Mouse (Mus musculus) myocyte (in vitro differentiated cells): ENCODE measurements around the gene Tlr12. TPM values are rescaled to one million over a fixed set of nuclear protein-coding genes. Genes with fewer than 3 reads are reported as not detected.

Source experiments
- H3K27me3 ChIP-seq: one replicate; pipeline ENCODE4 v1.6.1; 2011; ENCODE audit not compliant: control insufficient read depth, insufficient read depth, insufficient read length
- H3K36me3 ChIP-seq: one replicate; pipeline ENCODE4 v1.6.1; 2011; ENCODE audit not compliant: control insufficient read depth, insufficient read depth
- H3K4me2 ChIP-seq: one replicate; pipeline ENCODE4 v1.6.1; 2011; ENCODE audit warnings: low read depth, control low read depth
- H3K4me3 ChIP-seq: one replicate; pipeline ENCODE4 v1.5.1; 2011; ENCODE audit warnings: mild to moderate bottlenecking, control low read depth, moderate library complexity
- H3K79me2 ChIP-seq: one replicate; pipeline ENCODE4 v1.6.1; 2011; ENCODE audit not compliant: control insufficient read depth, insufficient read depth
- H3ac ChIP-seq: one replicate; pipeline ENCODE4 v1.6.1; 2011; ENCODE audit not compliant: control insufficient read depth, insufficient read length
- CEBPB ChIP-seq: IDR thresholded peaks from 2 replicates; pipeline ENCODE4 v1.6.1; 2011; ENCODE audit warnings: mild to moderate bottlenecking, moderate library complexity; ENCODE audit not compliant: poor library complexity, insufficient read depth, severe bottlenecking
- E2F4 ChIP-seq: IDR thresholded peaks from one replicate; pipeline ENCODE4 v1.6.1; 2011; ENCODE audit warnings: mild to moderate bottlenecking, control low read depth, moderate library complexity; ENCODE audit not compliant: insufficient read depth
- MAX ChIP-seq: IDR thresholded peaks from one replicate; pipeline ENCODE4 v1.6.1; 2011; ENCODE audit warnings: low read depth, mild to moderate bottlenecking, control low read depth
- MYOD1 ChIP-seq, 3 experiments: IDR thresholded peaks; one replicate each; pipeline ENCODE4 v1.6.1; 2011; ENCODE audit warnings: control low read depth in 2 of 3, low read depth in 2 of 3, mild to moderate bottlenecking in 2 of 3, moderate library complexity in 1 of 3; ENCODE audit not compliant: insufficient read length in 2 of 3, control insufficient read depth in 1 of 3
- MYOG ChIP-seq, 3 experiments: IDR thresholded peaks; one replicate each; pipeline ENCODE4 v1.6.1; 2011; ENCODE audit warnings: control low read depth in 2 of 3, low read depth in 2 of 3, mild to moderate bottlenecking in 2 of 3; ENCODE audit not compliant: insufficient read length in 2 of 3, control insufficient read depth in 1 of 3, insufficient read depth in 1 of 3
- POLR2A ChIP-seq: IDR thresholded peaks from one replicate; pipeline ENCODE4 v1.6.1; 2011; ENCODE audit warnings: low read depth, mild to moderate bottlenecking, control low read depth, moderate library complexity; ENCODE audit not compliant: insufficient read length
- POLR2AphosphoS2 ChIP-seq: IDR thresholded peaks from one replicate; pipeline ENCODE4 v1.6.1; 2011; ENCODE audit warnings: low read depth, control low read depth; ENCODE audit not compliant: insufficient read length
- REST ChIP-seq: IDR thresholded peaks from one replicate; pipeline ENCODE4 v1.6.1; 2011; ENCODE audit warnings: mild to moderate bottlenecking, control low read depth, moderate library complexity; ENCODE audit not compliant: insufficient read depth, insufficient read length
- SRF ChIP-seq: IDR thresholded peaks from one replicate; pipeline ENCODE4 v1.6.1; 2011; ENCODE audit warnings: low read depth; ENCODE audit not compliant: control insufficient read depth, insufficient read length
- TCF12 ChIP-seq: IDR thresholded peaks from one replicate; pipeline ENCODE4 v1.6.1; 2011; ENCODE audit warnings: mild to moderate bottlenecking, control low read depth; ENCODE audit not compliant: poor library complexity, insufficient read depth, severe bottlenecking
- TCF3 ChIP-seq: IDR thresholded peaks from one replicate; pipeline ENCODE4 v1.6.1; 2011; ENCODE audit warnings: low read depth, control low read depth; ENCODE audit not compliant: insufficient read length
- USF1 ChIP-seq: IDR thresholded peaks from one replicate; pipeline ENCODE4 v1.6.1; 2011; ENCODE audit warnings: low read depth, mild to moderate bottlenecking, control low read depth, moderate library complexity
- polyA plus RNA-seq: library from polyadenylated mRNA; unstranded; fragments of >200 nt; fragmentation: generic; extraction: Trizol; gene quantifications from one replicate; pipeline ENCODE4 v1.2.1, GENCODE M21; 2012; ENCODE audit warnings: missing spikeins

Tlr12 gene
- polyA plus RNA-seq, 1 experiment = not detected

DNA sequence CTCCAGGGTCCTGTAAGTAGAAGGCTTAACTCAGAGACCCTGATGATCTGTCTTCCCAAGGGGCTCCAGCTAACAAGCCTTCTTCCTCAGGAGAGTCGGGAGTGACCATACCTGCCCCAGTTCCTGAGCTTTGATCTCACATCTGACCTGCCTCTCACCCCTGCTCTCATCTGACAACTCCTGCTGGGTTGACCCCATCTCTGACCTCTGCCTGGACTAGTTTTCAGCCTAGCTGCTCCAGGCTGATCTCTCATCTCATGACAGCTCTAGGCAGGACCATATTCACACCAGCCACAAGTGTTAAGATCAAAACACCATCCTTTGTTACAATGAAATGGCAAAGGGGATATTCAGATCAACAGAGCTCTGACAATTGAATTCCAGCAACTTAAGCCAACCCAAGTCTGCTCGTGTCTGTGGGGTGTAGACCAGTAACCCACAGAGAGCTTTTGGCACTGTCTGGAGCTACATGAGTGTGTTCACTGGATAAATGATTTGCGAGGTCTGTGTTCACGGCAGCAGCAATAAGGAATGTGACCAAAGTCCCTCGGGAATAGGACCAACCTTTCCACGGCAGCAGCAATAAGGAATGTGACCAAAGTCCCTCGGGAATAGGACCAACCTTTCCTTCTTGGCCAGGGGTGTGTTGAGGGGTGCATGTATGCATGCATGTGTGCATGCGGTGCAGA, 30.3 kb upstream of the Tlr12 start:
- Histone ChIP-seq H3K36me3 (no peaks in the 10 kb centered on the region), H3K27me3 (no peaks in the 10 kb centered on the region), H3ac (no peak overlapping the region), H3K4me2 (no peak overlapping the region), H3K79me2 (no peaks in the 10 kb centered on the region), H3K4me3 (no peak overlapping the region)
- no peak for TF ChIP-seq TCF12

DNA sequence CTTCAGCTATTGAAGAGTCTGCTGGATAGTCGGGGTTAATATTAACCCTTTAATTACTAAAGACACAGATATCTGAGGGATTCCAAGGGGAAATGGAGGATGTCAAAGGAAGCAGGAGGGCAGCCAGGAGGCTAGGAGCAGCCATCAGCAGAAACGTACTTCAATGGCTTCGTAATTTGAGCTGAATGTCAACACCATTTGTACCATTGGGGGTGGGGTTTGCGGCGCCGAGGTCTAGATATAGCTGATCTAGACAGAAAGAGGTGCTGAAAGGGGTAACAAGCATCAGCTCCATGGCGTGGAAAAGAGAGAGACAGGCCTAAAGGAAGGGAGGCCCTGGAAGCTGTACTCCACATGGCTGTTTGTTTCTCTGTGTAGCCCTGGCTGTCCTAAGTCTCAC, 28.3 kb upstream of the Tlr12 start:
- no peaks in the 10 kb centered on the region for H3K36me3 ChIP-seq
- no peaks in the 10 kb centered on the region for H3K27me3 ChIP-seq
- no peak overlapping the region for H3ac ChIP-seq
- TF ChIP-seq POLR2AphosphoS2 (no peak), MYOG (IDR thresholded peaks at IDR 0.05; ENCODE audit: control insufficient read depth in 1 of 3, insufficient read depth in 1 of 3, insufficient read length in 2 of 3, low read depth in 2 of 3) (no peak), SRF (no peak), REST (no peak), MAX (no peak), E2F4 (no peak), MYOD1 (IDR thresholded peaks at IDR 0.05; ENCODE audit: control insufficient read depth in 1 of 3, insufficient read length in 2 of 3, low read depth in 2 of 3) (no peak), TCF12 (no peak), CEBPB (no peak), TCF3 (no peak), POLR2A (no peak), USF1 (no peak)
- no peak overlapping the region for H3K4me3 ChIP-seq
- H3K4me2 ChIP-seq = no peak overlapping the region
- H3K79me2 ChIP-seq = no peaks in the 10 kb centered on the region

DNA sequence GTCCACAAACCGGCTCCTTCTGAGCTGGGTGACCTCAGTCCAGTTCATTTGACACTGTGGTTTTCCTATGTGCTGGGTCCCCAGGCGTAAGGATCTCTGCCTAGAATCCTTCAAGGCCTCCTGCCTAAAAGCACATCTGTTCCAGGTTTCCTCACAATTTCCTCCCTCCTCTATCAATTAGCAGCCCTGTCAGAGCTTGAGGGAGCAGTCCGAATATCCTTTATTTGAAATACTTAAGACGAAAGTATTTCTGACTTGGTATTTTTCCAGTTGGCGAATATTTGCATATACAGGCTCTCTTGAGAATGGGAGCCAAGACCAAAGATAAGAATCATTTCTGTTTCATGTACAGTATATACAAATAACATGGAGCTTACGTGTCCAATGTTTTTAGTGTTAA, 27.5 kb upstream of the Tlr12 start:
- H3K79me2 ChIP-seq = no peaks in the 10 kb centered on the region
- no peak for TF ChIP-seq MYOG (IDR thresholded peaks at IDR 0.05; ENCODE audit: control insufficient read depth in 1 of 3, insufficient read depth in 1 of 3, insufficient read length in 2 of 3, low read depth in 2 of 3)
- TF ChIP-seq USF1 = no peak
- TF ChIP-seq TCF3 = no peak
- no peak for TF ChIP-seq MYOD1 (IDR thresholded peaks at IDR 0.05; ENCODE audit: control insufficient read depth in 1 of 3, insufficient read length in 2 of 3, low read depth in 2 of 3)
- TF ChIP-seq SRF = no peak
- TF ChIP-seq CEBPB = no peak
- no peak for TF ChIP-seq E2F4
- no peak for TF ChIP-seq POLR2AphosphoS2
- no peak for TF ChIP-seq POLR2A
- TF ChIP-seq TCF12 = no peak
- no peak for TF ChIP-seq MAX
- no peak for TF ChIP-seq REST
- H3ac ChIP-seq = no peak overlapping the region
- no peak overlapping the region for H3K4me2 ChIP-seq
- H3K36me3 ChIP-seq = no peaks in the 10 kb centered on the region
- no peaks in the 10 kb centered on the region for H3K27me3 ChIP-seq
- no peak overlapping the region for H3K4me3 ChIP-seq

DNA sequence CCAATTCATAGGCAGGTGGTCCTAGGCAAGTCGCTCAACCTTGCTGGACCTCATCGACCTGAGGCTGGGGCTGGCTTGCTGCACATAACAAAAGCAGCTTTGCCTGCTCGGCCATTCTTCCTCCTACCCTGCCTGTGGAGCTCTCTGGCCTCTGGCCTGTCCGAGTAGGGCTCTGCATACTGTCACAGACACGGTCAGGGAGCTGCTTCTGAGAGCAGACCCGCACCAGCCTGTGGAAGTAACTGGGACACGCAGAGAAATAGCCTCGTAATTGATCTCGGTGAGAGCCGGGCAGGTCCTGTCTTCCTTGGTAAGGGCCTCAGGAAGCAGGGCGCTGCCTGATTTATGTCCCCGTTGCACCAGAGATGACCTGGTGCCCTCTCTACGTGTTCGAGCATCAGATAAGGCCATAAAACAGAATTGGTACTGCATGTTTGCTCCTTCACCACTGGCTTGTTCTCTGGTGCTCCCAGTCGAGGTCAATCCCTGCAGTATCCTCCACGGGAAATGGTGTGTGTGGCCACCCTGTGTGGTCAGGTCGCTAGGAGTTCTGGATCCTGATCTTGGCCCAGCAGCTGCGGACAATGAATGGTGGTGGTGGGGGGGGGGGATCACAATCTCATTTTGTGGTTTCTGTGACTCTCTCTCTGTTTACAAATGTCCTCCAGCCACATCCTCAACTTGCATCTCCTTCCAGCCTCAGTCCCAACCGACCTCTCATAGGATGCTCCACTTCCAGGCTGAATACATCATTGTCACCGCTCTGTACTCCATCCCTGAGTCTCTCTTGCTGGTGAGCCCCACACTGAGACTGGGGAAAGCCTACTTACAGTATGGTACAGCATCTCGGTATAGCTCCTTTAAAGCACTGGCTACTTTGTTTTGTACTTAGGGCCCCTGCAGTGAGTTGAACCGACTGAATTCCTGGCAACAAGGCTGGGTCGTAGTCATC, 23.6 kb upstream of the Tlr12 start:
- Histone ChIP-seq H3K4me2 (no peak overlapping the region), H3K4me3 (no peak overlapping the region), H3K36me3 (no peaks in the 10 kb centered on the region), H3K27me3 (no peaks in the 10 kb centered on the region), H3K79me2 (no peaks in the 10 kb centered on the region), H3ac (no peak overlapping the region)
- TF ChIP-seq MYOD1 (IDR thresholded peaks at IDR 0.05; ENCODE audit: control insufficient read depth in 1 of 3, insufficient read length in 2 of 3, low read depth in 2 of 3) = peak in 2 of 3 experiments; percentile 10 to 44
- peak in 1 of 3 experiments; percentile 38 for TF ChIP-seq MYOG (IDR thresholded peaks at IDR 0.05; ENCODE audit: control insufficient read depth in 1 of 3, insufficient read depth in 1 of 3, insufficient read length in 2 of 3, low read depth in 2 of 3)
- TF ChIP-seq SRF = no peak

DNA sequence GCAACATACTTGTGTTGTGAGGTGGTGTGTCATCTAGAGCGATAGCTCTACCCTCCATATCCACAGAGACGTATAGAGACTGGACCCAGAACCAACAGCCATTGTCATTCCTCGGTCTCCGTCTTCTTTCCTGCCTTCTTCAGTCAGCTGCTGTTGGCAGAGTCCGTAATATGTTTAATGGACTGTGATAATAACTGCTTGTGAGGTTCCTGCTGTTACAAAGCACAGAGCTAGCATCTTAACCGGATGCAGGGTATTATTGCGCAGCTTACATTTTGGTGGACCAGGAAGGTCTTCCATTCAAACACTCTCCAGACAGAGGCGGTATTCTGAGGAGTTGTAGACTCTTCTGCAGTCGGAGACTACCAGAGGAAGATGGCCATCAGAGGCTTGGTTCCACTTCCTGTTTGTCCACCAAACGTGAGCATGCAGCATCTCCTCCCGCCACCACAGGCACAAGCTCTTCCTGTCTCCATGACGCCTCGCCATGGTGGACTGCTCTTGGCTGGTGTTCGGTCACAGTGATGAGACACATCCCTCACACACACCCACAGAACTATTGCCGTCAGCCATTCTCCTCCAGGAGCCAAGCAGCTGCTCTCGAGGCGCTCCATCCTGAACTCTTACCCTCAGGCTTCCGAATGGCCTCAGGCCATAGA, 20.0 kb upstream of the Tlr12 start:
- no peak for TF ChIP-seq MAX
- no peak for TF ChIP-seq SRF
- no peak for TF ChIP-seq MYOG (IDR thresholded peaks at IDR 0.05; ENCODE audit: control insufficient read depth in 1 of 3, insufficient read depth in 1 of 3, insufficient read length in 2 of 3, low read depth in 2 of 3)
- TF ChIP-seq POLR2A = no peak
- no peak for TF ChIP-seq USF1
- TF ChIP-seq TCF12 = no peak
- TF ChIP-seq REST = no peak
- TF ChIP-seq TCF3 = no peak
- no peak for TF ChIP-seq E2F4
- TF ChIP-seq MYOD1 (IDR thresholded peaks at IDR 0.05; ENCODE audit: control insufficient read depth in 1 of 3, insufficient read length in 2 of 3, low read depth in 2 of 3) = no peak
- no peak for TF ChIP-seq CEBPB
- TF ChIP-seq POLR2AphosphoS2 = no peak
- Histone ChIP-seq H3K79me2 (no peaks in the 10 kb centered on the region), H3K27me3 (no peaks in the 10 kb centered on the region), H3ac (no peak overlapping the region), H3K36me3 (no peaks in the 10 kb centered on the region), H3K4me2 (no peak overlapping the region), H3K4me3 (no peak overlapping the region)
